Mouse (Mus musculus) heart, postnatal 0 days (tissue): ENCODE measurements around the gene Dydc2. TPM values are rescaled to one million over a fixed set of nuclear protein-coding genes. Genes with fewer than 3 reads are reported as not detected.

Experiments
- ATAC-seq: fragments of 200-750 bp; cut with Nextera tagmentation; 2 replicates; pipeline ENCODE4 v1.8.0; 2017; ENCODE audit warnings: low read depth, moderate number of reproducible peaks, moderate library complexity; ENCODE audit not compliant: insufficient read depth
- DNase-seq: peaks from one replicate; pipeline ENCODE4 v3.0.0-alpha.2; 2016; ENCODE audit warnings: low spot score
- H3K27ac ChIP-seq: fragments of 300-500 bp; sonication (generic); 2 replicates; pipeline ENCODE4 v1.5.1; 2014; ENCODE audit warnings: low read depth, mild to moderate bottlenecking
- H3K27me3 ChIP-seq: fragments of 300-500 bp; sonication (generic); 2 replicates; pipeline ENCODE4 v1.6.1; 2014; ENCODE audit warnings: low read length, mixed read lengths; ENCODE audit not compliant: control insufficient read depth, insufficient read depth
- H3K36me3 ChIP-seq: fragments of 300-500 bp; sonication (generic); replicated peaks from 2 replicates; pipeline ENCODE4 v1.6.1; 2014; ENCODE audit warnings: low read length, mixed read lengths; ENCODE audit not compliant: control insufficient read depth, insufficient read depth
- H3K4me1 ChIP-seq: fragments of 300-500 bp; sonication (generic); 2 replicates; pipeline ENCODE4 v1.6.1; 2014; ENCODE audit warnings: antibody characterized with exemption; ENCODE audit not compliant: control insufficient read depth, insufficient read depth
- H3K4me2 ChIP-seq: fragments of 300-500 bp; sonication (generic); 2 replicates; pipeline ENCODE4 v1.6.1; 2014; ENCODE audit warnings: low read depth, mild to moderate bottlenecking, low read length, moderate library complexity
- H3K4me3 ChIP-seq: fragments of 300-500 bp; sonication (generic); 2 replicates; pipeline ENCODE4 v1.5.1; 2014; ENCODE audit warnings: low read depth, low read length
- H3K9ac ChIP-seq: fragments of 300-500 bp; sonication (generic); replicated peaks from 2 replicates; pipeline ENCODE4 v1.6.1; 2014; ENCODE audit warnings: low read depth, low read length, mixed read lengths
- H3K9me3 ChIP-seq: fragments of 300-500 bp; sonication (generic); replicated peaks from 2 replicates; pipeline ENCODE4 v1.6.1; 2016; ENCODE audit warnings: low read length; ENCODE audit not compliant: control insufficient read depth
- CTCF ChIP-seq: IDR thresholded peaks from 2 replicates; pipeline ENCODE4 v1.5.1; 2016; ENCODE audit warnings: antibody characterized with exemption, control low read depth, low read depth
- EP300 ChIP-seq: IDR thresholded peaks from 2 replicates; pipeline ENCODE4 v1.6.1; 2016; ENCODE audit warnings: antibody characterized with exemption, low read depth
- WGBS: fragments of 180-500 bp; shearing (Covaris S2); extraction: QIAGEN DNeasy Blood & Tissue Kit; methylation state at CpG from one replicate; pipeline ENCODE4 v1.1.7; 2014; 5-methylcytosine and 5-hydroxymethylcytosine counted together
- polyA plus RNA-seq: library from polyadenylated mRNA; unstranded; fragments of >200 nt; fragmentation: Nextera tagmentation; extraction: Ambion mirVana; gene quantifications from 2 replicates; pipeline ENCODE4 v1.2.1, GENCODE M21; 2015
- total RNA-seq: library from RNA; depleted of rRNA; stranded (reverse); fragments of >200 nt; gene quantifications from 2 replicates; pipeline ENCODE4 v1.2.3, GENCODE M21; 2014; ENCODE audit warnings: low replicate concordance

The Dydc2 gene
- total and polyA plus RNA-seq, 2 experiments from 2014 or later, result not detected

DNA sequence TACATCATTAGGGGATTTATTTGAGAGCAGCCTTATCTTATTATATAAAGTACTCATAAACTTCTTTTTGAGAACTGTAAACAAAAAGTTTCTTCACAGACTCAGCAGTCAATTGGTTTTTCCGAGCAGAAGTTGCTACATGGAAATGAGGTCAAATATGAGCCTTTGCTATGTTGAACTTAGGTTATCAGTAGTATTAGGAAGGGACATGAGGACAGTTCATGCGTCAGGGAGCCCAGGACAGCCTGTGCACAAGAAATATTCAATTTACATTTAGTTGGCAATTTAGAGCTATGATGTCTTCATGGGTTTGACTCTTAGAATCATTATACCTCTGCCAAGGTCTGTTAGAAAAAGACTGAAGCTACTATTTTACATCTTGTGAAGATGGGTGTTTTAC, 33.3 kb upstream of the Dydc2 start:
- Histone ChIP-seq H3K36me3 (no peaks in the 10 kb centered on the region), H3K4me3 (no peak overlapping the region), H3K9ac (no peak overlapping the region), H3K9me3 (no peaks in the 10 kb centered on the region), H3K4me2 (no peak overlapping the region), H3K27me3 (no peaks in the 10 kb centered on the region), H3K4me1 (no peaks in the 10 kb centered on the region), H3K27ac (no peak overlapping the region)
- WGBS, result 59% methylated on average over 2 of the region's 2 CpGs
- DNase-seq (no peak), ATAC-seq (no peak)
- TF ChIP-seq CTCF (no peak), EP300 (no peak)

DNA sequence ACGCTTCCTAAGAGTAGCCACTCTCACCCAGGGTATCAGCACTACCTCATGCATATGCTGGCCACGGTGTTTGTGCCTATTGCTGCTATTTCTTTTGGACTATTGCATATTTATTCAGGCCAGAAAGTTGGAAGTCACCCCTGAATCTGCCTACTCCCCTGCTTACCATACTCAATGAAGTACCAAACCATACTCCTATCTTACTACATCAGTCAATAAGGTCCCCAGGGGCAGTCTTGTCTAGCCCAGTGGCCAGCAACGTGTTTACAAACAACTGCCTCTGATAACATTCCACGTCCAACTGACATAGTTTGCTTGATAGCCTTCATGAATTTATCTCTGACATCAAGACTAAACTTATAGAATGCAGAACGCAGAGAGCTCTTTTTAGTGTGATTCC, 32.2 kb upstream of the Dydc2 start:
- TF ChIP-seq EP300 (no peak), CTCF (no peak)
- Histone ChIP-seq H3K27me3 (no peaks in the 10 kb centered on the region), H3K4me2 (no peak overlapping the region), H3K27ac (no peak overlapping the region), H3K9ac (no peak overlapping the region), H3K9me3 (no peaks in the 10 kb centered on the region), H3K36me3 (no peaks in the 10 kb centered on the region), H3K4me3 (no peak overlapping the region), H3K4me1 (no peaks in the 10 kb centered on the region)
- DNase-seq, result no peak
- WGBS, result 73% methylated on average over 5 of the region's 5 CpGs
- ATAC-seq, result no peak

DNA sequence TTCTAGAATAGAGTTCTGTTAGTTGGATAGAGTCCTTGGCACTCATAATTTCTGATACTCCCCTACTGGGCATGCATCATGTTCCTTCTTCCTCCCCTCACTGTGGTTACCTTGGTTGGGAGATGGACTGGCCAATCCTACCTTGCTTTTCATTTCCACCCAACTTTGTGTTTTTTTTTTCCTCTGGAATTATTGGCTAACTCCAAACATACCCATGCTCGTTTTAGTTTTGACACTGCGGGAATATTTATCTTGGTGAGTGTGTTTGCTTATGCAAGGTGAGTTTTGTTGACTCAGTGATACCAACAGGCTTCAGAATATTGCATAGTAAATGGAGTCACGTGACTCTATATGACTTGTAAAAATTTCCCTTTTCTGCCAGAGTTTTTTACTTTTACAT, 31.7 kb upstream of the Dydc2 start:
- Histone ChIP-seq H3K9me3 (no peaks in the 10 kb centered on the region), H3K9ac (no peak overlapping the region), H3K4me2 (no peak overlapping the region), H3K4me1 (no peaks in the 10 kb centered on the region), H3K36me3 (no peaks in the 10 kb centered on the region), H3K27ac (no peak overlapping the region), H3K4me3 (no peak overlapping the region), H3K27me3 (no peaks in the 10 kb centered on the region)
- TF ChIP-seq CTCF, result no peak
- TF ChIP-seq EP300, result no peak
- WGBS, result 76% methylated on average over 3 of the region's 3 CpGs
- ATAC-seq (no peak), DNase-seq (no peak)

DNA sequence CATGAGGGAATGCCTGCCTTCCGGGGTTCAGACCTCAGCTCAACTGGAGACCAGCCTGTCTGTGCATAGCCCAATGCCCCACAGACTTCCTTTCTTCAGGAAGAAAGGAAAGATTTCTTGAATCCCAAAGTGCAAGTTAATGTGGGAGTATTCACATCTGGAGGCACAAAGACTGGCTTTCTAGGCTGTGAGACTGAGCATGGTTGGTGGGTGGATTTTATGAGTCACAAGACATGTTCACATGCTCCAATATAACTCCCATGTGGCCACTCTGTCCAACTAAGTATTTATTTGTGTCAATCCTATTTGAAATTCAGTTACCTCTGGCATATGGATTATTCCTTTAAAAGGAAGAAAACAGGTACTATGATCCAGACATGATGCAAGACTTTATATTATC, 29.7 kb upstream of the Dydc2 start:
- Histone ChIP-seq H3K9me3 (no peaks in the 10 kb centered on the region), H3K4me2 (no peak overlapping the region), H3K27ac (no peak overlapping the region), H3K9ac (no peak overlapping the region), H3K4me1 (no peaks in the 10 kb centered on the region), H3K36me3 (no peaks in the 10 kb centered on the region), H3K4me3 (no peak overlapping the region), H3K27me3 (no peaks in the 10 kb centered on the region)
- DNase-seq (no peak), ATAC-seq (no peak)
- WGBS, result 72% methylated on average over 1 of the region's 1 CpGs
- TF ChIP-seq EP300 (no peak), CTCF (no peak)

GRCm38 (mm10) chr14:41096296-41096860, 27.4 kb upstream of the Dydc2 start:
- H3K4me2 ChIP-seq, result no peak overlapping the region
- no peak overlapping the region for H3K27ac ChIP-seq
- 86% methylated on average over 3 of the region's 3 CpGs for WGBS
- H3K4me3 ChIP-seq, result no peak overlapping the region
- ATAC-seq, result no peak
- no peaks in the 10 kb centered on the region for H3K36me3 ChIP-seq
- H3K27me3 ChIP-seq, result no peaks in the 10 kb centered on the region
- no peaks in the 10 kb centered on the region for H3K4me1 ChIP-seq
- no peak overlapping the region for H3K9ac ChIP-seq
- DNase-seq, result no peak
- no peaks in the 10 kb centered on the region for H3K9me3 ChIP-seq
- TF ChIP-seq EP300 (no peak), CTCF (no peak)

GRCm38 (mm10) chr14:41094114-41094513, 25.1 kb upstream of the Dydc2 start:
- Histone ChIP-seq H3K27me3 (no peaks in the 10 kb centered on the region), H3K9me3 (no peaks in the 10 kb centered on the region), H3K36me3 (no peaks in the 10 kb centered on the region), H3K4me1 (no peaks in the 10 kb centered on the region), H3K9ac (no peak overlapping the region), H3K27ac (no peak overlapping the region), H3K4me2 (no peak overlapping the region), H3K4me3 (no peak overlapping the region)
- DNase-seq (no peak), ATAC-seq (no peak)
- WGBS, result 20% methylated on average over 1 of the region's 1 CpGs
- TF ChIP-seq CTCF, result peak; percentile 64
- TF ChIP-seq EP300, result no peak
